Mouse (Mus musculus): Measurements from ENCODE around the gene Col16a1.

DNA sequence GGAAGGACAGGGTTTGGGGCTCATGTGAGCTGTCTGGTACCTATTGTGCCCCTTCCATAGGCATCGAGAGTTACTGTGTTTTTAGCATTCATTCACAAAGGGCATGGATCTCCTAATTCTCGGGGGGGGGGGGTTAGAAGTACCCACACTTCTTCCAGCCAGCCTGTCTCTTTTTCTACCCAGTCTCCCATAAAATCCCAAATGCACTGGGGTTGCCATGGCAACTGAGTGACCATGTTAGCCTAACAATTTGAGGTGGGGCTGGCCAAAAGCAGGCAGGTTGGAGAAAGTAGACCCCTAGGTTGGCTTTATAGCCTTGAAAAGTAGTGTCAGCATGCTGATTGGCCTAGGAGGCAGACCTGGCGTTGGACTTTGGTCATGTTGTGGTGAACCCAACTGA, 8.8 kb downstream of the Col16a1 start:
- TF ChIP-seq CTCF (IDR thresholded peaks at IDR 0.05; ENCODE audit: low read depth, low read length) (no peak), POLR2A (IDR thresholded peaks at IDR 0.05; ENCODE audit: extremely low read depth, insufficient read depth, low read length) (no peak)

All from liver, adult 2 months (tissue).